Mouse (Mus musculus): ENCODE results near the gene Plac1. TPM values are rescaled to one million over a fixed set of nuclear protein-coding genes. Genes with fewer than 3 reads are reported as not detected.

The Plac1 gene
- total and polyA plus RNA-seq, 3 experiments = not detected

GRCm38 (mm10) chrX:53050353-53050752 lies 189.6 kb downstream of the Plac1 start:
- Histone ChIP-seq H3K4me1 (ENCODE audit: control insufficient read depth in 1 of 2, insufficient read depth in 2 of 2) (no peaks in the 10 kb centered on the region), H3K79me2 (replicated peaks; ENCODE audit: control insufficient read depth, extremely low read depth, insufficient read depth, poor library complexity, severe bottlenecking) (no peaks in the 10 kb centered on the region), H3K4me3 (replicated peaks in 1 of 3; ENCODE audit: low read depth in 2 of 3, low read length in 2 of 3, poor library complexity in 1 of 3) (no peak overlapping the region), H3K9ac (ENCODE audit: insufficient read depth, low read depth) (no peak overlapping the region), H3K4me2 (ENCODE audit: insufficient read depth, low read depth, poor library complexity, severe bottlenecking) (no peak overlapping the region), H3K27ac (ENCODE audit: insufficient read depth, low read depth) (no peak overlapping the region), H3K9me3 (replicated peaks; ENCODE audit: low read length) (no peaks in the 10 kb centered on the region), H3K36me3 (replicated peaks in 1 of 2; ENCODE audit: control insufficient read depth in 1 of 2, insufficient read depth in 1 of 2, low read length in 1 of 2) (peaks cover 0 to 4% of the 10 kb centered on the region in 2 experiments), H3K27me3 (replicated peaks) (no peaks in the 10 kb centered on the region)
- TF ChIP-seq NELFE (IDR thresholded peaks at IDR 0.05; ENCODE audit: low read depth, low read length) = no peak
- TF ChIP-seq JUND (conservative IDR thresholded peaks at IDR 0.05; ENCODE audit: low read depth, low read length) = no peak
- TF ChIP-seq RAD21 (IDR thresholded peaks at IDR 0.05; ENCODE audit: low read depth, low read length) = no peak
- TF ChIP-seq ZC3H11A (IDR thresholded peaks at IDR 0.05; ENCODE audit: low read depth, low read length) = no peak
- TF ChIP-seq MYC (IDR thresholded peaks at IDR 0.05; ENCODE audit: low read depth, low read length) = no peak
- TF ChIP-seq CHD1 (IDR thresholded peaks at IDR 0.05; ENCODE audit: low read depth, low read length) = no peak
- TF ChIP-seq EP300 (IDR thresholded peaks at IDR 0.05; ENCODE audit: low read length) = no peak
- TF ChIP-seq UBTF (IDR thresholded peaks at IDR 0.05; ENCODE audit: low read depth, low read length) = no peak
- no peak for TF ChIP-seq USF1 (IDR thresholded peaks at IDR 0.05; ENCODE audit: low read depth, low read length)
- TF ChIP-seq BHLHE40 (IDR thresholded peaks at IDR 0.05; ENCODE audit: low read depth, low read length) = no peak
- no peak for TF ChIP-seq IRF4 (IDR thresholded peaks at IDR 0.05; ENCODE audit: low read depth, low read length)
- no peak for TF ChIP-seq NRF1 (IDR thresholded peaks at IDR 0.05; ENCODE audit: low read depth, low read length)
- dilution Hi-C loops (cut with MboI; ENCODE audit: extremely low pct_ligation_motif_present, extremely low pct_unique_long_range_greater_than_20kb, low sequenced_read_pairs) (no loop called here), in situ Hi-C loops (cut with MboI; ENCODE audit: low pct_ligation_motif_present, low pct_unique_long_range_greater_than_20kb, low sequenced_read_pairs) (no loop called here)
- no peak for DNase-seq (ENCODE audit: extremely low read depth)

DNA sequence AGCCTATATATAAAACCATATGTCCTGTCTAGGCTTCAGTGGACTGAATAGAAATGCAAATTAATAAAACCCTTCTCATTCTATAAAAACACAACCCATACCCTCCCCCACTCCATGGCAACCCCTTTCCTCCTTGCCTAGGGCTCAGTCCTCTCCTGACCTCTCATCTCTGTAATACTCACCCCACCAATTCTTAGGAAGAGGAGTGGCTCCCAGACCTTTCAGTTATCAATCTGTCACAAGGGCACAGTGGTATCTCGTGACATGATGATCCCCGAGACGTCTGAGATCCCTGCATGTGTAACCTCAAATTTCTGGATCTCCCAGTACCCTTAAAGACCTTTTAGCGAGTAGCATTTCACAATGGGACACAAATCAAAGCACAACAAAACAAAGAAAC lies 190.7 kb downstream of the Plac1 start:
- in situ Hi-C loops (cut with MboI; ENCODE audit: low pct_ligation_motif_present, low pct_unique_long_range_greater_than_20kb, low sequenced_read_pairs) = no loop called here
- H3K4me2 ChIP-seq (ENCODE audit: insufficient read depth, low read depth, poor library complexity, severe bottlenecking) = no peak overlapping the region
- no peaks in the 10 kb centered on the region for H3K4me1 ChIP-seq (ENCODE audit: control insufficient read depth in 1 of 2, insufficient read depth in 2 of 2)
- no peak for DNase-seq (ENCODE audit: extremely low read depth)
- H3K4me3 ChIP-seq (replicated peaks in 1 of 3; ENCODE audit: low read depth in 2 of 3, low read length in 2 of 3, poor library complexity in 1 of 3) = no peak overlapping the region
- H3K36me3 ChIP-seq (replicated peaks in 1 of 2; ENCODE audit: control insufficient read depth in 1 of 2, insufficient read depth in 1 of 2, low read length in 1 of 2) = peaks cover 0 to 4% of the 10 kb centered on the region in 2 experiments
- no peaks in the 10 kb centered on the region for H3K9me3 ChIP-seq (replicated peaks; ENCODE audit: low read length)
- H3K27ac ChIP-seq (ENCODE audit: insufficient read depth, low read depth) = no peak overlapping the region
- H3K27me3 ChIP-seq (replicated peaks) = no peaks in the 10 kb centered on the region
- dilution Hi-C loops (cut with MboI; ENCODE audit: extremely low pct_ligation_motif_present, extremely low pct_unique_long_range_greater_than_20kb, low sequenced_read_pairs) = no loop called here
- TF ChIP-seq JUND (conservative IDR thresholded peaks at IDR 0.05; ENCODE audit: low read depth, low read length) = no peak
- TF ChIP-seq ZMIZ1 (IDR thresholded peaks at IDR 0.05; ENCODE audit: low read depth, low read length) = no peak
- no peak for TF ChIP-seq GABPA (IDR thresholded peaks at IDR 0.05; ENCODE audit: insufficient replicate concordance, low read depth, low read length)
- TF ChIP-seq MEF2A (IDR thresholded peaks at IDR 0.05; ENCODE audit: borderline replicate concordance, low read depth, low read length) = no peak
- no peak for TF ChIP-seq PAX5 (IDR thresholded peaks at IDR 0.05; ENCODE audit: low read length)
- no peak for TF ChIP-seq ELF1 (IDR thresholded peaks at IDR 0.05; ENCODE audit: low read depth, low read length)
- no peak for TF ChIP-seq RAD21 (IDR thresholded peaks at IDR 0.05; ENCODE audit: low read depth, low read length)
- H3K9ac ChIP-seq (ENCODE audit: insufficient read depth, low read depth) = no peak overlapping the region
- no peaks in the 10 kb centered on the region for H3K79me2 ChIP-seq (replicated peaks; ENCODE audit: control insufficient read depth, extremely low read depth, insufficient read depth, poor library complexity, severe bottlenecking)
